Mouse (Mus musculus) neural tube, embryonic 15.5 days (tissue): ENCODE measurements around the gene Wfdc16. TPM values are rescaled to one million over a fixed set of nuclear protein-coding genes. Genes with fewer than 3 reads are reported as not detected.
A peak's percentile ranks its signal among the peaks of the same experiment; 100 is the strongest.

Experiments
- ATAC-seq: fragments of 200-750 bp; cut with Nextera tagmentation; 2 replicates; pipeline ENCODE4 v1.8.0; 2017; ENCODE audit warnings: mild to moderate bottlenecking, moderate TSS enrichment, moderate library complexity; ENCODE audit not compliant: low FRiP score
- H3K27ac ChIP-seq: fragments of 300-500 bp; sonication (generic); replicated peaks from 2 replicates; pipeline ENCODE4 v1.5.1; 2015; ENCODE audit warnings: mild to moderate bottlenecking, inconsistent platforms
- H3K27me3 ChIP-seq: fragments of 300-500 bp; sonication (generic); replicated peaks from 2 replicates; pipeline ENCODE4 v1.6.1; 2015; ENCODE audit warnings: inconsistent platforms
- H3K36me3 ChIP-seq: fragments of 300-500 bp; sonication (generic); 2 replicates; pipeline ENCODE4 v1.6.1; 2015; ENCODE audit warnings: inconsistent platforms
- H3K4me1 ChIP-seq: fragments of 300-500 bp; sonication (generic); 2 replicates; pipeline ENCODE4 v1.6.1; 2015; ENCODE audit warnings: inconsistent platforms
- H3K4me2 ChIP-seq: fragments of 300-500 bp; sonication (generic); 2 replicates; pipeline ENCODE4 v1.6.1; 2015; ENCODE audit warnings: inconsistent platforms, mild to moderate bottlenecking, moderate library complexity
- H3K4me3 ChIP-seq: fragments of 300-500 bp; sonication (generic); replicated peaks from 2 replicates; pipeline ENCODE4 v1.5.1; 2015; ENCODE audit warnings: mild to moderate bottlenecking, inconsistent platforms
- H3K9ac ChIP-seq: fragments of 300-500 bp; sonication (generic); replicated peaks from 2 replicates; pipeline ENCODE4 v1.6.1; 2015; ENCODE audit warnings: mild to moderate bottlenecking, inconsistent platforms
- H3K9me3 ChIP-seq: fragments of 300-500 bp; sonication (generic); replicated peaks from 2 replicates; pipeline ENCODE4 v1.6.1; 2016; ENCODE audit warnings: inconsistent platforms
- whole genome bisulfite sequencing: fragments of 180-500 bp; shearing (Covaris S2); methylation state at CpG from one replicate; pipeline ENCODE4 v1.1.7; 2015; ENCODE audit warnings: mixed read lengths; 5-methylcytosine and 5-hydroxymethylcytosine counted together
- polyA plus RNA-seq: library from polyadenylated mRNA; unstranded; fragments of >200 nt; fragmentation: Nextera tagmentation; extraction: Ambion mirVana; gene quantifications from 2 replicates; pipeline ENCODE4 v1.2.1, GENCODE M21; 2015

The Wfdc16 gene
- not detected in 2 replicates for polyA plus RNA-seq

- no peak within 1 kb of the TSS for H3K4me2 ChIP-seq
- no peaks in the 10 kb centered on the region for H3K36me3 ChIP-seq
- no peak for ATAC-seq
- H3K4me3 ChIP-seq = no peak within 1 kb of the TSS
- no peaks in the 10 kb centered on the region for H3K27me3 ChIP-seq
- H3K4me1 ChIP-seq = no peaks in the 10 kb centered on the region
- no peaks in the 10 kb centered on the region for H3K9me3 ChIP-seq
- WGBS = 92% methylated on average over 3 of the region's 3 CpGs
- no peak within 1 kb of the TSS for H3K9ac ChIP-seq
- no peak within 1 kb of the TSS for H3K27ac ChIP-seq
Measured at GRCm38 (mm10) chr2:164638696-164639095, at the start of gene Wfdc16. Gene Wfdc16, minus strand, starts transcription at chr2:164638796.

- H3K9ac ChIP-seq = no peak within 1 kb of the TSS
- H3K27me3 ChIP-seq = no peaks in the 10 kb centered on the region
- no peak within 1 kb of the TSS for H3K27ac ChIP-seq
- H3K4me1 ChIP-seq = no peaks in the 10 kb centered on the region
- no peaks in the 10 kb centered on the region for H3K36me3 ChIP-seq
- WGBS = 76% methylated on average over 3 of the region's 3 CpGs
- no peak within 1 kb of the TSS for H3K4me3 ChIP-seq
- ATAC-seq = no peak
- H3K4me2 ChIP-seq = no peak within 1 kb of the TSS
- no peaks in the 10 kb centered on the region for H3K9me3 ChIP-seq
Measured at GRCm38 (mm10) chr2:164684807-164685206, 46.2 kb upstream of the Wfdc16 start, which contains the start of gene Wfdc13. Gene Wfdc13, plus strand, starts transcription at chr2:164685107.

GRCm38 (mm10) chr2:164679906-164680305 lies 41.3 kb upstream of the Wfdc16 start:
- Histone ChIP-seq H3K27ac (no peak overlapping the region), H3K9me3 (no peaks in the 10 kb centered on the region), H3K27me3 (no peaks in the 10 kb centered on the region), H3K36me3 (no peaks in the 10 kb centered on the region), H3K9ac (no peak overlapping the region), H3K4me3 (no peak overlapping the region), H3K4me1 (peaks cover 10% of the 10 kb centered on the region), H3K4me2 (no peak overlapping the region)
- WGBS = 49% methylated on average over 3 of the region's 3 CpGs
- ATAC-seq = no peak

GRCm38 (mm10) chr2:164678848-164679625 lies 40.4 kb upstream of the Wfdc16 start:
- Histone ChIP-seq H3K9ac (peak overlapping the region; percentile 40), H3K27me3 (no peaks in the 10 kb centered on the region), H3K4me3 (peak overlapping the region; percentile 37), H3K4me2 (peak overlapping the region; percentile 57), H3K9me3 (no peaks in the 10 kb centered on the region), H3K4me1 (peaks cover 10% of the 10 kb centered on the region), H3K27ac (no peak overlapping the region), H3K36me3 (no peaks in the 10 kb centered on the region)
- 20% methylated on average over 19 of the region's 19 CpGs for WGBS
- peak; percentile 35 for ATAC-seq

GRCm38 (mm10) chr2:164676916-164677685 lies 38.5 kb upstream of the Wfdc16 start:
- Histone ChIP-seq H3K4me1 (peaks cover 10% of the 10 kb centered on the region), H3K36me3 (no peaks in the 10 kb centered on the region), H3K4me3 (no peak overlapping the region), H3K27me3 (no peaks in the 10 kb centered on the region), H3K27ac (no peak overlapping the region), H3K9me3 (no peaks in the 10 kb centered on the region), H3K9ac (no peak overlapping the region), H3K4me2 (no peak overlapping the region)
- no peak for ATAC-seq
- WGBS = 85% methylated on average over 16 of the region's 16 CpGs

GRCm38 (mm10) chr2:164676103-164676502 lies 37.5 kb upstream of the Wfdc16 start:
- Histone ChIP-seq H3K9me3 (no peaks in the 10 kb centered on the region), H3K27ac (no peak overlapping the region), H3K27me3 (no peaks in the 10 kb centered on the region), H3K36me3 (no peaks in the 10 kb centered on the region), H3K4me1 (peaks cover 10% of the 10 kb centered on the region), H3K9ac (no peak overlapping the region), H3K4me2 (no peak overlapping the region), H3K4me3 (no peak overlapping the region)
- ATAC-seq = no peak
- 83% methylated on average over 7 of the region's 7 CpGs for WGBS

GRCm38 (mm10) chr2:164673987-164674386 lies 35.4 kb upstream of the Wfdc16 start, which contains the start of gene Wfdc11:
Gene Wfdc11, minus strand, starts transcription at chr2:164674087.
- WGBS = 87% methylated on average over 7 of the region's 7 CpGs
- Histone ChIP-seq H3K36me3 (no peaks in the 10 kb centered on the region), H3K4me1 (peaks cover 5% of the 10 kb centered on the region), H3K27me3 (no peaks in the 10 kb centered on the region), H3K27ac (no peak within 1 kb of the TSS), H3K4me3 (no peak within 1 kb of the TSS), H3K4me2 (no peak within 1 kb of the TSS), H3K9ac (no peak within 1 kb of the TSS), H3K9me3 (no peaks in the 10 kb centered on the region)
- no peak for ATAC-seq

- Histone ChIP-seq H3K27me3 (no peaks in the 10 kb centered on the region), H3K4me1 (no peaks in the 10 kb centered on the region), H3K27ac (no peak overlapping the region), H3K4me2 (no peak overlapping the region), H3K9me3 (no peaks in the 10 kb centered on the region), H3K9ac (no peak overlapping the region), H3K4me3 (no peak overlapping the region), H3K36me3 (no peaks in the 10 kb centered on the region)
- 14% methylated on average over 1 of the region's 1 CpGs for WGBS
- no peak for ATAC-seq
Measured at GRCm38 (mm10) chr2:164670938-164671337, 32.3 kb upstream of the Wfdc16 start.

GRCm38 (mm10) chr2:164670261-164670660 lies 31.7 kb upstream of the Wfdc16 start:
- no peaks in the 10 kb centered on the region for H3K36me3 ChIP-seq
- no peak for ATAC-seq
- H3K27ac ChIP-seq = no peak overlapping the region
- no peak overlapping the region for H3K9ac ChIP-seq
- no peak overlapping the region for H3K4me3 ChIP-seq
- H3K9me3 ChIP-seq = no peaks in the 10 kb centered on the region
- WGBS = 81% methylated on average over 5 of the region's 5 CpGs
- H3K4me1 ChIP-seq = no peaks in the 10 kb centered on the region
- H3K27me3 ChIP-seq = no peaks in the 10 kb centered on the region
- no peak overlapping the region for H3K4me2 ChIP-seq

GRCm38 (mm10) chr2:164664851-164665250 lies 26.3 kb upstream of the Wfdc16 start:
- 88% methylated on average over 7 of the region's 7 CpGs for WGBS
- no peak overlapping the region for H3K27ac ChIP-seq
- H3K9me3 ChIP-seq = no peaks in the 10 kb centered on the region
- no peaks in the 10 kb centered on the region for H3K27me3 ChIP-seq
- no peak for ATAC-seq
- no peaks in the 10 kb centered on the region for H3K36me3 ChIP-seq
- H3K4me3 ChIP-seq = no peak overlapping the region
- no peak overlapping the region for H3K4me2 ChIP-seq
- H3K9ac ChIP-seq = no peak overlapping the region
- no peaks in the 10 kb centered on the region for H3K4me1 ChIP-seq

- no peaks in the 10 kb centered on the region for H3K36me3 ChIP-seq
- ATAC-seq = no peak
- no peaks in the 10 kb centered on the region for H3K9me3 ChIP-seq
- H3K27me3 ChIP-seq = no peaks in the 10 kb centered on the region
- H3K27ac ChIP-seq = no peak within 1 kb of the TSS
- no peak within 1 kb of the TSS for H3K4me2 ChIP-seq
- H3K4me1 ChIP-seq = no peaks in the 10 kb centered on the region
- no peak within 1 kb of the TSS for H3K4me3 ChIP-seq
- 90% methylated on average over 9 of the region's 9 CpGs for WGBS
- no peak within 1 kb of the TSS for H3K9ac ChIP-seq
Measured at GRCm38 (mm10) chr2:164656483-164656882, 17.9 kb upstream of the Wfdc16 start, which contains the start of gene Wfdc9. Gene Wfdc9, minus strand, starts transcription at chr2:164656583.

GRCm38 (mm10) chr2:164655858-164656257 lies 17.3 kb upstream of the Wfdc16 start, which contains the start of gene Wfdc10:
Gene Wfdc10, plus strand, starts transcription at chr2:164656046.
- no peak within 1 kb of the TSS for H3K4me3 ChIP-seq
- no peaks in the 10 kb centered on the region for H3K36me3 ChIP-seq
- ATAC-seq = no peak
- no peak within 1 kb of the TSS for H3K27ac ChIP-seq
- H3K4me2 ChIP-seq = no peak within 1 kb of the TSS
- H3K27me3 ChIP-seq = no peaks in the 10 kb centered on the region
- H3K9ac ChIP-seq = no peak within 1 kb of the TSS
- WGBS = 17% methylated on average over 11 of the region's 11 CpGs
- no peaks in the 10 kb centered on the region for H3K9me3 ChIP-seq
- H3K4me1 ChIP-seq = no peaks in the 10 kb centered on the region
